Mouse (Mus musculus) ZHBTc4 (cell line): ENCODE results near the gene Ppp2r2c.

ENCODE experiments used
- DNase-seq: peaks from one replicate; pipeline ENCODE4 v3.0.0-alpha.2; 2011; ENCODE audit warnings: low read depth, low spot score

The Ppp2r2c gene

GRCm38 (mm10) chr5:36895621-36896573, 27.6 kb downstream of the Ppp2r2c start:
- peak; percentile 22 for DNase-seq

GRCm38 (mm10) chr5:36897999-36898398, 29.7 kb downstream of the Ppp2r2c start:
- DNase-seq = no peak

- no peak for DNase-seq
Observed at GRCm38 (mm10) chr5:36898415-36899109, 30.2 kb downstream of the Ppp2r2c start.

GRCm38 (mm10) chr5:36899392-36899791, 31.1 kb downstream of the Ppp2r2c start:
- DNase-seq = no peak

- DNase-seq = no peak
Observed at GRCm38 (mm10) chr5:36900189-36900619, 31.9 kb downstream of the Ppp2r2c start.

GRCm38 (mm10) chr5:36902807-36903206, 34.5 kb downstream of the Ppp2r2c start:
- peak; percentile 91 for DNase-seq

- DNase-seq = no peak
Observed at GRCm38 (mm10) chr5:36904131-36904530, 35.8 kb downstream of the Ppp2r2c start.

- DNase-seq = no peak
Observed at GRCm38 (mm10) chr5:36904703-36905102, 36.4 kb downstream of the Ppp2r2c start.

GRCm38 (mm10) chr5:36905216-36905615, 36.9 kb downstream of the Ppp2r2c start:
- DNase-seq = peak; percentile 42

GRCm38 (mm10) chr5:36907695-36908094, 39.4 kb downstream of the Ppp2r2c start:
- no peak for DNase-seq

GRCm38 (mm10) chr5:36909545-36909944, 41.2 kb downstream of the Ppp2r2c start:
- DNase-seq = no peak

- DNase-seq = no peak
Observed at GRCm38 (mm10) chr5:36910980-36911379, 42.7 kb downstream of the Ppp2r2c start.

- DNase-seq = no peak
Observed at GRCm38 (mm10) chr5:36911759-36912352, 43.5 kb downstream of the Ppp2r2c start.

- DNase-seq = no peak
Observed at GRCm38 (mm10) chr5:36912602-36913310, 44.4 kb downstream of the Ppp2r2c start.

- DNase-seq = peak; percentile 30
Observed at GRCm38 (mm10) chr5:36915256-36915655, 46.9 kb downstream of the Ppp2r2c start.

- no peak for DNase-seq
Observed at GRCm38 (mm10) chr5:36916581-36916980, 48.3 kb downstream of the Ppp2r2c start.

- no peak for DNase-seq
Observed at GRCm38 (mm10) chr5:36917245-36917644, 48.9 kb downstream of the Ppp2r2c start.

- no peak for DNase-seq
Observed at GRCm38 (mm10) chr5:36918016-36918415, 49.7 kb downstream of the Ppp2r2c start.

GRCm38 (mm10) chr5:36920072-36920471, 51.8 kb downstream of the Ppp2r2c start:
- peak; percentile 49 for DNase-seq

GRCm38 (mm10) chr5:36921871-36922270, 53.6 kb downstream of the Ppp2r2c start:
- no peak for DNase-seq

GRCm38 (mm10) chr5:36922811-36923210, 54.5 kb downstream of the Ppp2r2c start:
- no peak for DNase-seq
